In the genomic region with DNA sequence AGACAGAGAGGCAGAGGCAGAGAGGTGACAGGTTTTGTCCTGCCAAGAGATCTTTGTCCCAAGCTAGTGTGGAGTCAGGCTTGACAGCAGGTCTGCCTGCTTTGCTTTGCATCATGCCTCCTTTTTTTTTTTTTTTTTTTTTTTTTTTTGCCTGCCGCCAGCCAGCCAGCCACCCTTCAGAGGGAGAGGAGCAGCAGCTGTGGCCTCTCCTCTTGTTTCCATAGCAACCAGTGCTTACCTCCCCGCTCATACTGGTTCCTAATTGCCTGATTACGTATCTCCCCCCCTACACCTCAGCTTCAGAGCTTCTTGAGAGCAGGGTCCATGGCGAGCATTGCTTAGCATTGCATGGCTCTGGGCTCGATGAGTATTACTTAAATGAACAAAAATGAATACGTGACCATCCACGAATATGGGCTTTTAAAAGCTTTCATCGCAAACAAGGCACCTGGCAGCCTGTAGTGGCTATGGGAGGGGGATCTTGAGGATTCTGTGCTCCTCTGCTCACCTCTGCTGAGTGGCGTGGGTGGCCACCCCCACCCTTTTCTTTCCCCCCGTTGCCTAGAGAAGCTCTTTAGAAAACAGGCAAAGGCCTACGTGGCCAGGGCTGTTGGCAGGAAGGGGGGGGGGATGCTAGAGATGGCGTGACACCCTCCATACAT, we compare ENCODE assay signal across 12 mouse cellular contexts. TPM values are rescaled to one million over a fixed set of nuclear protein-coding genes. Genes with fewer than 3 reads are reported as not detected.
A peak's percentile ranks its signal among the peaks of the same experiment; 100 is the strongest.
DNase-seq lines count a peak whose midpoint lies in the region; ATAC-seq and TF ChIP-seq lines count a peak whose summit lies in the region.
"Had no signal": no experiment of that assay in that cellular context is flagged by ENCODE, and none has a peak within 500 bp of the region (broad histone marks: within the 10 kb centered on the region; RNA-seq: fewer than 3 reads in every experiment).

No protein-coding gene starts in this region.

- H3K36me3 ChIP-seq in forebrain, embryonic 15.5 days = no peaks in the 10 kb centered on the region
- H3K36me3 ChIP-seq in midbrain, embryonic 14.5 days (ENCODE audit: control insufficient read depth, insufficient read depth, low read length) = no peaks in the 10 kb centered on the region
- H3K36me3 ChIP-seq: embryonic facial prominence, embryonic 15.5 days had no signal

- peak overlapping the region; percentile 82 for H3K27ac ChIP-seq in layer of hippocampus, adult 2 months
- peak overlapping the region; percentile 82 for H3K27ac ChIP-seq in forebrain, embryonic 15.5 days (replicated peaks)
- H3K27ac ChIP-seq in midbrain, embryonic 14.5 days (replicated peaks; ENCODE audit: low read depth, low read length) = peak overlapping the region; percentile 91
- H3K27ac ChIP-seq: embryonic facial prominence, embryonic 15.5 days; heart, adult 2 months had no signal

- WGBS in forebrain, embryonic 15.5 days = 31% methylated on average over 11 of the region's 12 CpGs
- WGBS in midbrain, embryonic 14.5 days = 30% methylated on average over 11 of the region's 12 CpGs

- TF ChIP-seq CTCF in layer of hippocampus, adult 2 months (conservative IDR thresholded peaks at IDR 0.05) = no peak

- H3K9ac ChIP-seq in forebrain, embryonic 15.5 days (replicated peaks) = no peak overlapping the region
- H3K9ac ChIP-seq in midbrain, embryonic 14.5 days (replicated peaks; ENCODE audit: low read length) = no peak overlapping the region
- H3K9ac ChIP-seq: embryonic facial prominence, embryonic 15.5 days had no signal

- no peaks in the 10 kb centered on the region for H3K27me3 ChIP-seq in forebrain, embryonic 15.5 days
- no peaks in the 10 kb centered on the region for H3K27me3 ChIP-seq in midbrain, embryonic 14.5 days (ENCODE audit: control insufficient read depth, insufficient read depth, low read length)

- peak; percentile 93 for ATAC-seq in forebrain, embryonic 15.5 days (replicated peaks)
- ATAC-seq in midbrain, embryonic 14.5 days (ENCODE audit: low FRiP score, low TSS enrichment) = peak; percentile 93
- ATAC-seq in monocyte, adult 5-6 weeks (replicated peaks; ENCODE audit: insufficient number of reproducible peaks, low FRiP score, low TSS enrichment, poor library complexity, severe bottlenecking) = no peak
- ATAC-seq in erythroblast, adult 5-6 weeks (replicated peaks; ENCODE audit: low FRiP score, poor library complexity, severe bottlenecking) = no peak

- no peak overlapping the region for H3K4me3 ChIP-seq in layer of hippocampus, adult 2 months
- no peak overlapping the region for H3K4me3 ChIP-seq in forebrain, embryonic 15.5 days
- H3K4me3 ChIP-seq in midbrain, embryonic 14.5 days (replicated peaks; ENCODE audit: low read depth, low read length) = no peak overlapping the region
- H3K4me3 ChIP-seq: embryonic facial prominence, embryonic 15.5 days; heart, adult 2 months had no signal

- peak in 1 of 2 experiments; percentile 38 for DNase-seq in layer of hippocampus, adult 2 months (ENCODE audit: low spot score in 2 of 2)
- DNase-seq in layer of hippocampus, adult 8-10 months (ENCODE audit: low spot score in 2 of 2) = no peak
- DNase-seq in brain, adult 2 months (ENCODE audit: low read depth, low spot score) = peak; percentile 88
- DNase-seq in midbrain, embryonic 14.5 days = peak; percentile 86
- DNase-seq in Muller cell, postnatal 12 days (ENCODE audit: inconsistent ontology term) = no peak
- DNase-seq: adrenal gland, postnatal 25 days; heart, adult 2 months; kidney, postnatal 36 days had no signal

- H3K4me2 ChIP-seq in forebrain, embryonic 15.5 days (replicated peaks) = peak overlapping the region; percentile 24
- H3K4me2 ChIP-seq in midbrain, embryonic 14.5 days (ENCODE audit: low read length) = peak overlapping the region; percentile 21
- H3K4me2 ChIP-seq: embryonic facial prominence, embryonic 15.5 days had no signal

- H3K9me3 ChIP-seq in forebrain, embryonic 15.5 days = no peaks in the 10 kb centered on the region
- no peaks in the 10 kb centered on the region for H3K9me3 ChIP-seq in midbrain, embryonic 14.5 days (ENCODE audit: control insufficient read depth, low read length)
- H3K9me3 ChIP-seq: embryonic facial prominence, embryonic 15.5 days had no signal

- peaks cover 28% of the 10 kb centered on the region for H3K4me1 ChIP-seq in forebrain, embryonic 15.5 days
- H3K4me1 ChIP-seq in midbrain, embryonic 14.5 days (ENCODE audit: control insufficient read depth, insufficient read depth, low read length) = peaks cover 21% of the 10 kb centered on the region
- H3K4me1 ChIP-seq: embryonic facial prominence, embryonic 15.5 days had no signal

RNA-seq across cellular contexts. Expression of a gene that starts 10.7 kb away (rescaled TPM):
- 100 to 1,000 TPM; 203 to 207 TPM for total RNA-seq in layer of hippocampus, adult 2 months (2021)
- total RNA-seq in layer of hippocampus, adult 8-10 months (2022) = 100 to 1,000 TPM; 192 to 215 (median 196) TPM
- 360 and 385 TPM in 2 replicates for polyA plus RNA-seq in forebrain, embryonic 15.5 days (2015; fragmentation: Nextera tagmentation; extraction: Ambion mirVana)
- 327 and 333 TPM in 2 replicates for polyA plus RNA-seq in midbrain, embryonic 14.5 days (2014; fragmentation: Nextera tagmentation; extraction: Ambion mirVana)
- total RNA-seq in monocyte, adult 5-6 weeks (2017) = 24.7 to 42.9 TPM (median 36.5 TPM) in 3 replicates
- total RNA-seq in erythroblast, adult 5-6 weeks (2015; ENCODE audit: low replicate concordance) = 1.2 and 2.9 TPM in 2 replicates
- total RNA-seq in erythroblast, adult 5-6 weeks (2017; ENCODE audit: low replicate concordance) = 4.6 and 5.5 TPM in 2 replicates

Comparison
In these comparisons a context has a peak if more than half of its experiments do, and no peak if none do; other contexts are left out.
1. DNase-seq: peak in brain, adult 2 months (single experiment) and midbrain, embryonic 14.5 days (single experiment); none in layer of hippocampus, adult 8-10 months (0 of 2) and Muller cell, postnatal 12 days (single experiment).
2. ATAC-seq: peak in forebrain, embryonic 15.5 days (single experiment) and midbrain, embryonic 14.5 days (single experiment); none in monocyte, adult 5-6 weeks (single experiment) and erythroblast, adult 5-6 weeks (single experiment).
3. Peak in every context shown above with its lines, with median percentiles within 50 percentile points of each other: H3K27ac ChIP-seq.